Mouse (Mus musculus): ENCODE data around the gene Fbp2. TPM values are rescaled to one million over a fixed set of nuclear protein-coding genes. Genes with fewer than 3 reads are reported as not detected.
A peak's percentile ranks its signal among the peaks of the same experiment; 100 is the strongest.
"Not testable (repeated sequence)": the region's sequence is repeated elsewhere in the genome, so short reads cannot be mapped to it uniquely, and the experiment has no call there.

The Fbp2 gene
- total and polyA plus RNA-seq, 3 experiments: 0.13 to 0.16 TPM; not detected in 1

- no peak overlapping the region for H3K4me2 ChIP-seq (ENCODE audit: insufficient read depth, low read depth, poor library complexity, severe bottlenecking)
- H3K9ac ChIP-seq (ENCODE audit: insufficient read depth, low read depth): no peak overlapping the region
- H3K27me3 ChIP-seq (replicated peaks): no peaks in the 10 kb centered on the region
- H3K9me3 ChIP-seq (replicated peaks; ENCODE audit: low read length): no peaks in the 10 kb centered on the region
- in situ Hi-C loops (cut with MboI; ENCODE audit: low pct_ligation_motif_present, low pct_unique_long_range_greater_than_20kb, low sequenced_read_pairs) (no loop called here), dilution Hi-C loops (cut with MboI; ENCODE audit: extremely low pct_ligation_motif_present, extremely low pct_unique_long_range_greater_than_20kb, low sequenced_read_pairs) (no loop called here)
- no peak overlapping the region for H3K27ac ChIP-seq (ENCODE audit: insufficient read depth, low read depth)
- no peak overlapping the region for H3K4me3 ChIP-seq (replicated peaks in 1 of 3; ENCODE audit: low read depth in 2 of 3, low read length in 2 of 3, poor library complexity in 1 of 3)
- H3K36me3 ChIP-seq (replicated peaks in 1 of 2; ENCODE audit: control insufficient read depth in 1 of 2, insufficient read depth in 1 of 2, low read length in 1 of 2): no peaks in the 10 kb centered on the region
- no peaks in the 10 kb centered on the region for H3K79me2 ChIP-seq (replicated peaks; ENCODE audit: control insufficient read depth, extremely low read depth, insufficient read depth, poor library complexity, severe bottlenecking)
- no peak for TF ChIP-seq MEF2A (IDR thresholded peaks at IDR 0.05; ENCODE audit: borderline replicate concordance, low read depth, low read length)
- TF ChIP-seq NRF1 (IDR thresholded peaks at IDR 0.05; ENCODE audit: low read depth, low read length): no peak
- no peak for TF ChIP-seq CHD1 (IDR thresholded peaks at IDR 0.05; ENCODE audit: low read depth, low read length)
- no peak for TF ChIP-seq MAX (IDR thresholded peaks at IDR 0.05; ENCODE audit: low read length)
- no peak for TF ChIP-seq PAX5 (IDR thresholded peaks at IDR 0.05; ENCODE audit: low read length)
- TF ChIP-seq HCFC1 (IDR thresholded peaks at IDR 0.05; ENCODE audit: low read depth, low read length): no peak
- no peaks in the 10 kb centered on the region for H3K4me1 ChIP-seq (ENCODE audit: control insufficient read depth in 1 of 2, insufficient read depth in 2 of 2)
- DNase-seq (ENCODE audit: extremely low read depth): no peak
Observed at GRCm38 (mm10) chr13:62812713-62813112, 45.5 kb downstream of the Fbp2 start.

GRCm38 (mm10) chr13:62807981-62808380 is 50.2 kb downstream of the Fbp2 start:
- H3K4me2 ChIP-seq (ENCODE audit: insufficient read depth, low read depth, poor library complexity, severe bottlenecking); H3K27ac ChIP-seq (ENCODE audit: insufficient read depth, low read depth); H3K4me1 ChIP-seq (ENCODE audit: control insufficient read depth in 1 of 2, insufficient read depth in 2 of 2); H3K9ac ChIP-seq (ENCODE audit: insufficient read depth, low read depth); dilution Hi-C loops (cut with MboI; ENCODE audit: extremely low pct_ligation_motif_present, extremely low pct_unique_long_range_greater_than_20kb, low sequenced_read_pairs); in situ Hi-C loops (cut with MboI; ENCODE audit: low pct_ligation_motif_present, low pct_unique_long_range_greater_than_20kb, low sequenced_read_pairs); H3K4me3 ChIP-seq (replicated peaks in 1 of 3; ENCODE audit: low read depth in 2 of 3, low read length in 2 of 3, poor library complexity in 1 of 3); H3K27me3 ChIP-seq (replicated peaks); H3K9me3 ChIP-seq (replicated peaks; ENCODE audit: low read length); H3K36me3 ChIP-seq (replicated peaks in 1 of 2; ENCODE audit: control insufficient read depth in 1 of 2, insufficient read depth in 1 of 2, low read length in 1 of 2); H3K79me2 ChIP-seq (replicated peaks; ENCODE audit: control insufficient read depth, extremely low read depth, insufficient read depth, poor library complexity, severe bottlenecking): not testable (repeated sequence)
- peak; percentile 20 for DNase-seq (ENCODE audit: extremely low read depth)

Other genes with a start within 250 kb of the Fbp2 start
- gene 6720489N17Rik, start 234.2 kb downstream of the Fbp2 start, total RNA-seq (2012; rRNA removed): 5.1 and 5.7 TPM in 2 replicates
- gene 6720489N17Rik, start 234.2 kb downstream of the Fbp2 start, total RNA-seq (2014; rRNA removed): 22.2 and 27.6 TPM in 2 replicates
- gene 6720489N17Rik, start 234.2 kb downstream of the Fbp2 start, polyA plus RNA-seq (2012; ENCODE audit: insufficient read length, low read depth): 6.7 and 8.2 TPM in 2 replicates
- gene Platr25, start 97.7 kb downstream of the Fbp2 start, total RNA-seq (2012; rRNA removed): 10.0 and 13.8 TPM in 2 replicates
- 26.7 and 31.5 TPM in 2 replicates for gene Platr25, start 97.7 kb downstream of the Fbp2 start, total RNA-seq (2014; rRNA removed)
- 13.2 and 15.0 TPM in 2 replicates for gene Platr25, start 97.7 kb downstream of the Fbp2 start, polyA plus RNA-seq (2012; ENCODE audit: insufficient read length, low read depth)
- gene Gm5141, start 72.6 kb downstream of the Fbp2 start, total RNA-seq (2012; rRNA removed): 2.4 and 2.5 TPM in 2 replicates
- 5.7 and 7.1 TPM in 2 replicates for gene Gm5141, start 72.6 kb downstream of the Fbp2 start, total RNA-seq (2014; rRNA removed)
- gene Gm5141, start 72.6 kb downstream of the Fbp2 start, polyA plus RNA-seq (2012; ENCODE audit: insufficient read length, low read depth): 2.0 and 2.3 TPM in 2 replicates
- gene Fbp1, start 29.9 kb upstream of the Fbp2 start, total RNA-seq (2012; rRNA removed): not detected in 2 replicates
- gene Fbp1, start 29.9 kb upstream of the Fbp2 start, total RNA-seq (2014; rRNA removed): not detected in 2 replicates
- not detected in 2 replicates for gene Fbp1, start 29.9 kb upstream of the Fbp2 start, polyA plus RNA-seq (2012; ENCODE audit: insufficient read length, low read depth)
- 19.8 and 23.3 TPM in 2 replicates for gene 2010111I01Rik, start 106.5 kb upstream of the Fbp2 start, total RNA-seq (2012; rRNA removed)
- 14.4 and 15.8 TPM in 2 replicates for gene 2010111I01Rik, start 106.5 kb upstream of the Fbp2 start, total RNA-seq (2014; rRNA removed)
- gene 2010111I01Rik, start 106.5 kb upstream of the Fbp2 start, polyA plus RNA-seq (2012; ENCODE audit: insufficient read length, low read depth): 13.3 and 18.8 TPM in 2 replicates